Mouse (Mus musculus): ENCODE data around the gene Foxn3. TPM values are rescaled to one million over a fixed set of nuclear protein-coding genes. Genes with fewer than 3 reads are reported as not detected.

The Foxn3 gene
- polyA plus RNA-seq, 1 experiment from 2014 or later, result 75.5 TPM

DNA sequence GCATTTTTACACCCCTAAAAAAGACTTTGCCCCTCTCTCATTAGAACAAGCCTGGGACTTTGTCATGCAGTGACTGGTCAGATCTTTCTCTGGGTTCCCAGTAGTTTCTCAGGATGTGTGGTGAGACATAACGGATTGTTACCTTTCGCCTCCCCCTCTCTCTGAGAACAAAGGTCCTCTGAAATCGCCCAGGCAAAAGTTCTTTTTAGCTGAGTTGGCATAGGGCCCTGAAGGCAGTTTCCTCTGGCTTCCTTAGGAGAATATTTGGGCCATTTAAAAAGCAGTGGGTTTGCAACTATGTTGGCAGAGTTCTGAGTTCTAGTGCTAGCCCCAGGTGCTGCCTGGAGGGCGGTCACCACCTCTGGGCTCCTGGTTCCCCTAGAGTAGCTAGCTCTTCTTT is 4.9 kb downstream of the Foxn3 start:
- H3K27me3 ChIP-seq (ENCODE audit: control insufficient read depth, insufficient read depth, low read length), result no peaks in the 10 kb centered on the region
- H3K4me2 ChIP-seq, result no peak overlapping the region; the same call in 1 of the 2 replicates
- no peaks in the 10 kb centered on the region for H3K36me3 ChIP-seq (ENCODE audit: control insufficient read depth, insufficient read depth, low read length)
- H3K9me3 ChIP-seq (replicated peaks; ENCODE audit: control insufficient read depth, low read length), result no peaks in the 10 kb centered on the region
- H3K9ac ChIP-seq (ENCODE audit: low read depth, low read length), result no peak overlapping the region
- no peak overlapping the region for H3K4me3 ChIP-seq (ENCODE audit: low read depth, low read length)
- H3K4me1 ChIP-seq (ENCODE audit: control insufficient read depth, insufficient read depth, low read length), result peaks cover 27% of the 10 kb centered on the region
- WGBS (ENCODE audit: insufficient replicate concordance), result 81% methylated on average over 4 of the region's 4 CpGs
- ATAC-seq (replicated peaks; ENCODE audit: insufficient number of reproducible peaks, low FRiP score, low TSS enrichment), result no peak
- H3K27ac ChIP-seq (ENCODE audit: low read depth, low read length), result peak overlapping the region; percentile 7; the same call in 1 of the 2 replicates

DNA sequence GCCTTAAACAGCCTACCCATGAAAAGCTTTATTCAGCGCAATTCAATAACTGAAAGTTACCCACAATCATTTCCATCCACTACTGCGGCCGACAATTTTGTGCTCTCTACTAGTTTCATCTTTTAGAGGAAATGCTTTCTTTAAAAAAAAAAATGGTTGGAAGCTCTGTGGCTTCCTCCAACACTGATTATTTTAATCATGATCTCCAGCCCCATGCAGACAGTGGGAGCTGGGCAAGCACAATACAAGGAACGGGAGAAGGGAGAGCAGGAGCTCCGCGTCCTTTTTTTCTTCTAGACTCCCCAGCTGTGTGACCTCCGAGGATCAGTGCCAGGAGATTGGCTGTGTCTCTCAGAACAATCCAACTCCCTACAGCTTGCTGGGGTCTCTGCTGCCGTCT is 5.9 kb downstream of the Foxn3 start:
- no peak overlapping the region for H3K9ac ChIP-seq (ENCODE audit: low read depth, low read length)
- 69% methylated on average over 8 of the region's 8 CpGs for WGBS (ENCODE audit: insufficient replicate concordance)
- H3K4me3 ChIP-seq (ENCODE audit: low read depth, low read length), result no peak overlapping the region
- no peaks in the 10 kb centered on the region for H3K27me3 ChIP-seq (ENCODE audit: control insufficient read depth, insufficient read depth, low read length)
- no peaks in the 10 kb centered on the region for H3K9me3 ChIP-seq (replicated peaks; ENCODE audit: control insufficient read depth, low read length)
- no peak overlapping the region for H3K4me2 ChIP-seq
- no peaks in the 10 kb centered on the region for H3K36me3 ChIP-seq (ENCODE audit: control insufficient read depth, insufficient read depth, low read length)
- no peak for ATAC-seq (replicated peaks; ENCODE audit: insufficient number of reproducible peaks, low FRiP score, low TSS enrichment)
- H3K27ac ChIP-seq (ENCODE audit: low read depth, low read length), result no peak overlapping the region
- H3K4me1 ChIP-seq (ENCODE audit: control insufficient read depth, insufficient read depth, low read length), result peaks cover 27% of the 10 kb centered on the region

- Histone ChIP-seq H3K9me3 (replicated peaks; ENCODE audit: control insufficient read depth, low read length) (no peaks in the 10 kb centered on the region), H3K27ac (ENCODE audit: low read depth, low read length) (no peak overlapping the region), H3K9ac (ENCODE audit: low read depth, low read length) (no peak overlapping the region), H3K4me2 (no peak overlapping the region), H3K4me1 (ENCODE audit: control insufficient read depth, insufficient read depth, low read length) (0 out of 2 replicates have a peak, but pooled peaks cover 2% of the 10 kb centered on the region), H3K4me3 (ENCODE audit: low read depth, low read length) (no peak overlapping the region), H3K36me3 (ENCODE audit: control insufficient read depth, insufficient read depth, low read length) (no peaks in the 10 kb centered on the region), H3K27me3 (ENCODE audit: control insufficient read depth, insufficient read depth, low read length) (no peaks in the 10 kb centered on the region)
- ATAC-seq (replicated peaks; ENCODE audit: insufficient number of reproducible peaks, low FRiP score, low TSS enrichment), result no peak
- 60% methylated on average over 8 of the region's 8 CpGs for WGBS (ENCODE audit: insufficient replicate concordance)
Measured at GRCm38 (mm10) chr12:99550629-99551028, 12.8 kb downstream of the Foxn3 start.

DNA sequence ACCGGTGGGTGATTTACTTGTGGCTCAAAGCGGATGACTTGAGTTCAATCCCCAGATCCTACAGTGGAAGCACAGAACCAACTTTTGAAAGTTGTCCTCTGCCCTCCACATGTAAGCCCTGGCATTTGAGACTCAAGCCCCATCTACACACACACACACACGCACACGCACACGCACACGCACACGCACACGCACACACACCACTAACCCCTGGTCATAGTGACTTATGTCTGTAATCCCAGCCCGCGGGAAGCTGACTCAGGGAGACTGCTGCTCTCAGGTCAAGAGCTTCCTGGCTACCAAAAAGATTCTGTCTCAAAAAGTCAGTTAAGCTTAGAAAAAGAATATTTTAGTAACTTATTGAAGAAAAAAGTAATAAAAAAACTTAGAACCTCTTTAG is 13.6 kb downstream of the Foxn3 start:
- no peak for ATAC-seq (replicated peaks; ENCODE audit: insufficient number of reproducible peaks, low FRiP score, low TSS enrichment)
- Histone ChIP-seq H3K4me3 (ENCODE audit: low read depth, low read length) (no peak overlapping the region), H3K9ac (ENCODE audit: low read depth, low read length) (no peak overlapping the region), H3K27me3 (ENCODE audit: control insufficient read depth, insufficient read depth, low read length) (no peaks in the 10 kb centered on the region), H3K4me2 (no peak overlapping the region), H3K9me3 (replicated peaks; ENCODE audit: control insufficient read depth, low read length) (no peaks in the 10 kb centered on the region), H3K27ac (ENCODE audit: low read depth, low read length) (no peak overlapping the region), H3K36me3 (ENCODE audit: control insufficient read depth, insufficient read depth, low read length) (no peaks in the 10 kb centered on the region), H3K4me1 (ENCODE audit: control insufficient read depth, insufficient read depth, low read length) (0 out of 2 replicates have a peak, but pooled peaks cover 3% of the 10 kb centered on the region)
- 93% methylated on average over 10 of the region's 10 CpGs for WGBS (ENCODE audit: insufficient replicate concordance)

- Histone ChIP-seq H3K9ac (ENCODE audit: low read depth, low read length) (no peak overlapping the region), H3K27ac (ENCODE audit: low read depth, low read length) (no peak overlapping the region), H3K9me3 (replicated peaks; ENCODE audit: control insufficient read depth, low read length) (no peaks in the 10 kb centered on the region), H3K36me3 (ENCODE audit: control insufficient read depth, insufficient read depth, low read length) (no peaks in the 10 kb centered on the region), H3K4me1 (ENCODE audit: control insufficient read depth, insufficient read depth, low read length) (0 out of 2 replicates have a peak, but pooled peaks cover 5% of the 10 kb centered on the region), H3K4me3 (ENCODE audit: low read depth, low read length) (no peak overlapping the region), H3K27me3 (ENCODE audit: control insufficient read depth, insufficient read depth, low read length) (no peaks in the 10 kb centered on the region), H3K4me2 (no peak overlapping the region)
- 67% methylated on average over 7 of the region's 7 CpGs for WGBS (ENCODE audit: insufficient replicate concordance)
- no peak for ATAC-seq (replicated peaks; ENCODE audit: insufficient number of reproducible peaks, low FRiP score, low TSS enrichment)
Measured at GRCm38 (mm10) chr12:99548419-99548818, 15.0 kb downstream of the Foxn3 start.

DNA sequence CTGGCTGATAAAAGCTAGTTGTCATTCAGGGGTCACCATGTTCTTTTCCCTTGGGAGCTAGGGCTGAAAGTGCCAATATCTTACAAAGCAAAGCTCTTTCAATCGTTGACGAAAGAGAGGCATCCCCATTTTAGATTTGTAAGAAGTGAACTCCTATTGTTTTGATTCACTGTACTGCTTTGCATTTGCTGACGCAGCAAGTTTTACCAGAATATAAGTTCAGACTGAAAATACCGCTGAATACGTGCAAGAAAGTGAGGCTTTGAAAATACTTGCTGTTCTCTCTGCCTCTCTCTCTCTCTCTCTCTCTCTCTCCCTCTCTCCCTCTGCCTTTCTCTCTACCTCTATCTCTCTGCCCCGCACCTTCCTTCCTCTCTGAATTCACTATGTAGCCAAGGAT is 16.1 kb downstream of the Foxn3 start:
- 88% methylated on average over 6 of the region's 6 CpGs for WGBS (ENCODE audit: insufficient replicate concordance)
- ATAC-seq (replicated peaks; ENCODE audit: insufficient number of reproducible peaks, low FRiP score, low TSS enrichment), result no peak

DNA sequence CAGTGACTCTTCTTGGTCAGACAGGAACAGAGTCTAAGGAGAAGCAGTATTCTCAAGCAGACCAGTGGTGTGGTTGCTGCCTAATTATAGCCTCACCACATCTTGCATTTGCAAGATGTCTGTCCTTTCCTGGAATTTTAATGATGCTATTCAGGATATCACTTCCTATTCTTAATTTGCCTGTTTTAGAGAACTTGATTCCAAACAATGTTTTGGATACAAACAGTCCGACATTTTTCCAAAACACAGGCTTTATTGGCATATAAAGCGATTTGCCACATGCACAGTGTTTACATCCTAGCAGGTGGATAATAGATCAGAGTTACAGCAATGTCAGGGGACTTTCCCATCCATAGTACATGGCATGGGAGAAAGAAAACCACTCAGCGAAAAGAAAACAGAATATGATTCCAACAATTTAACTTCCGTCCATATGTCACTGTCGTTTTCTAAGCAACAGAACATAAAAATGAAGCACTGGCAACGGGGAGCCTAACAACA is 18.1 kb downstream of the Foxn3 start:
- Histone ChIP-seq H3K4me3 (ENCODE audit: low read depth, low read length) (no peak overlapping the region), H3K27ac (ENCODE audit: low read depth, low read length) (no peak overlapping the region), H3K27me3 (ENCODE audit: control insufficient read depth, insufficient read depth, low read length) (no peaks in the 10 kb centered on the region), H3K4me1 (ENCODE audit: control insufficient read depth, insufficient read depth, low read length) (0 out of 2 replicates have a peak, but pooled peaks cover 5% of the 10 kb centered on the region), H3K9ac (ENCODE audit: low read depth, low read length) (no peak overlapping the region), H3K36me3 (ENCODE audit: control insufficient read depth, insufficient read depth, low read length) (no peaks in the 10 kb centered on the region), H3K9me3 (replicated peaks; ENCODE audit: control insufficient read depth, low read length) (no peaks in the 10 kb centered on the region), H3K4me2 (no peak overlapping the region)
- no peak for ATAC-seq (replicated peaks; ENCODE audit: insufficient number of reproducible peaks, low FRiP score, low TSS enrichment)
- 80% methylated on average over 6 of the region's 6 CpGs for WGBS (ENCODE audit: insufficient replicate concordance)

More for the DNA sequence above, 16.1 kb downstream of the Foxn3 start:
- Histone ChIP-seq H3K27me3 (ENCODE audit: control insufficient read depth, insufficient read depth, low read length) (no peaks in the 10 kb centered on the region), H3K4me2 (no peak overlapping the region), H3K27ac (ENCODE audit: low read depth, low read length) (no peak overlapping the region), H3K4me3 (ENCODE audit: low read depth, low read length) (no peak overlapping the region), H3K9ac (ENCODE audit: low read depth, low read length) (no peak overlapping the region), H3K4me1 (ENCODE audit: control insufficient read depth, insufficient read depth, low read length) (0 out of 2 replicates have a peak, but pooled peaks cover 5% of the 10 kb centered on the region), H3K9me3 (replicated peaks; ENCODE audit: control insufficient read depth, low read length) (no peaks in the 10 kb centered on the region), H3K36me3 (ENCODE audit: control insufficient read depth, insufficient read depth, low read length) (no peaks in the 10 kb centered on the region)

GRCm38 (mm10) chr12:99544262-99545128 is 18.9 kb downstream of the Foxn3 start:
- 56% methylated on average over 15 of the region's 15 CpGs for WGBS (ENCODE audit: insufficient replicate concordance)
- no peak for ATAC-seq (replicated peaks; ENCODE audit: insufficient number of reproducible peaks, low FRiP score, low TSS enrichment)
- Histone ChIP-seq H3K9ac (ENCODE audit: low read depth, low read length) (no peak overlapping the region), H3K9me3 (replicated peaks; ENCODE audit: control insufficient read depth, low read length) (no peaks in the 10 kb centered on the region), H3K4me1 (ENCODE audit: control insufficient read depth, insufficient read depth, low read length) (0 out of 2 replicates have a peak, but pooled peaks cover 5% of the 10 kb centered on the region), H3K27ac (ENCODE audit: low read depth, low read length) (no peak overlapping the region), H3K36me3 (ENCODE audit: control insufficient read depth, insufficient read depth, low read length) (no peaks in the 10 kb centered on the region), H3K4me3 (ENCODE audit: low read depth, low read length) (no peak overlapping the region), H3K27me3 (ENCODE audit: control insufficient read depth, insufficient read depth, low read length) (no peaks in the 10 kb centered on the region), H3K4me2 (peak overlapping the region; percentile 45)
